Mouse (Mus musculus): ENCODE results near the gene Exo5.

GRCm38 (mm10) chr4:120952163-120952562, 27.3 kb upstream of the Exo5 start:
- peak; percentile 89 for TF ChIP-seq SIN3A (IDR thresholded peaks at IDR 0.05; ENCODE audit: low read length)
- no peak for TF ChIP-seq POLR2A (IDR thresholded peaks at IDR 0.05; ENCODE audit: control insufficient read depth in 1 of 2, insufficient read depth in 1 of 2, low read depth in 1 of 2, low read length in 2 of 2, poor library complexity in 1 of 2)
- no peak for TF ChIP-seq RAD21 (IDR thresholded peaks at IDR 0.05; ENCODE audit: low read depth, low read length)
- no peak for TF ChIP-seq CTCF (IDR thresholded peaks at IDR 0.05 in 2 of 3, conservative IDR thresholded peaks at IDR 0.05 in 1 of 3; ENCODE audit: control insufficient read depth in 1 of 3, insufficient read depth in 1 of 3, low read depth in 2 of 3, low read length in 3 of 3, poor library complexity in 1 of 3, severe bottlenecking in 1 of 3)
- no peak for TF ChIP-seq KAT2A (conservative IDR thresholded peaks at IDR 0.05; ENCODE audit: low read depth, low read length)
- no peak; the same call in 1 of the 2 replicates for TF ChIP-seq CHD2 (IDR thresholded peaks at IDR 0.05; ENCODE audit: low read length)
- no peak for TF ChIP-seq E2F4 (IDR thresholded peaks at IDR 0.05; ENCODE audit: borderline replicate concordance, low read depth, low read length)
- no peak for TF ChIP-seq ZC3H11A (IDR thresholded peaks at IDR 0.05; ENCODE audit: low read depth, low read length)
- TF ChIP-seq NRF1 (IDR thresholded peaks at IDR 0.05; ENCODE audit: insufficient read depth, low read depth, low read length, poor library complexity, severe bottlenecking): no peak
- peak; percentile 67; the same call in 1 of the 2 replicates for TF ChIP-seq MXI1 (IDR thresholded peaks at IDR 0.05; ENCODE audit: low read depth, low read length)
- TF ChIP-seq TBP (IDR thresholded peaks at IDR 0.05; ENCODE audit: low read depth, low read length): no peak

All from MEL (cell line).